Mouse (Mus musculus) gastrocnemius, adult 2 months (tissue): Measurements from ENCODE around the gene Nsd1. TPM values are rescaled to one million over a fixed set of nuclear protein-coding genes. Genes with fewer than 3 reads are reported as not detected.

Experiments used
- DNase-seq: peaks from one replicate; pipeline ENCODE4 v3.0.0; 2022
- H3K27ac ChIP-seq: fragments of 200-600 bp; 2 replicates; pipeline ENCODE4 v1.8.1; 2022; ENCODE audit warnings: mild to moderate bottlenecking
- H3K4me3 ChIP-seq: fragments of 200-600 bp; 2 replicates; pipeline ENCODE4 v1.8.1; 2022; ENCODE audit warnings: mild to moderate bottlenecking, moderate library complexity
- CTCF ChIP-seq: fragments of 200-600 bp; IDR thresholded peaks from 2 replicates; pipeline ENCODE4 v1.8.1; 2022; ENCODE audit warnings: antibody characterized with exemption, mild to moderate bottlenecking, moderate library complexity
- intact Hi-C: fragments of 180-260 bp; cut with DNase I; formaldehyde crosslinking; loops from one replicate; pipeline ENCODE4 v1.15.1; 2025
- total RNA-seq, 2 experiments: library from RNA; stranded (reverse); gene quantifications; 2 replicates each; pipeline ENCODE4 v1.2.3; 2021

The Nsd1 gene
- total RNA-seq, 2 experiments from 2014 or later, result 49.5 to 56.7 TPM

GRCm38 (mm10) chr13:55361145-55361544, 151.6 kb downstream of the Nsd1 start:
- TF ChIP-seq CTCF, result no peak
- H3K27ac ChIP-seq, result peak overlapping the region; percentile 94; the same call in 1 of the 2 replicates
- intact Hi-C loops, result no loop called here
- no peak for DNase-seq
- H3K4me3 ChIP-seq, result peak overlapping the region; percentile 82

- Histone ChIP-seq H3K27ac (peak overlapping the region; percentile 94), H3K4me3 (peak overlapping the region; percentile 82)
- intact Hi-C loops, result no loop called here
- peak; percentile 76 for DNase-seq
- TF ChIP-seq CTCF, result no peak
Observed at GRCm38 (mm10) chr13:55361974-55362452, 152.4 kb downstream of the Nsd1 start.

- intact Hi-C loops, result no loop called here
- Histone ChIP-seq H3K4me3 (peak within 1 kb of the TSS; percentile 82), H3K27ac (peak within 1 kb of the TSS; percentile 94)
- DNase-seq, result peak; percentile 97
- no peak for TF ChIP-seq CTCF
Observed at GRCm38 (mm10) chr13:55362453-55363060, 153.0 kb downstream of the Nsd1 start, which contains the start of gene Lman2. Gene Lman2, minus strand, starts transcription at chr13:55362783.

Other genes with a start within 250 kb of the Nsd1 start
- gene Hk3, start 188.4 kb upstream of the Nsd1 start, total RNA-seq, result under 1 TPM; 0.23 to 0.25 TPM
- 10 to 100 TPM; 12.9 to 13.4 TPM for gene Uimc1, start 109.5 kb upstream of the Nsd1 start, total RNA-seq
- 10 to 100 TPM; 12.1 to 14.2 TPM for gene Zfp346, start 104.5 kb upstream of the Nsd1 start, total RNA-seq
- gene Gm17617, start 76.2 kb upstream of the Nsd1 start, total RNA-seq, result not detected
- gene Fgfr4, start 57.1 kb upstream of the Nsd1 start, total RNA-seq, result 1 to 10 TPM; 2.1 to 2.3 TPM
- 10 to 100 TPM; 15.6 to 19.6 TPM for gene Prelid1, start 110.7 kb downstream of the Nsd1 start, total RNA-seq
- 10 to 100 TPM; 29.2 to 33.5 TPM for gene Rab24, start 112.2 kb downstream of the Nsd1 start, total RNA-seq
- gene Mxd3, start 120.0 kb downstream of the Nsd1 start, total RNA-seq, result not detected
- gene Lman2, start 153.0 kb downstream of the Nsd1 start, total RNA-seq, result 10 to 100 TPM; 36.7 to 42.3 TPM
- under 1 TPM in 1 of 2 experiments, not detected in 1; 0.20 TPM for gene Rgs14, start 159.9 kb downstream of the Nsd1 start, total RNA-seq
- not detected for gene Slc34a1, start 188.4 kb downstream of the Nsd1 start, total RNA-seq
- gene Pfn3, start 205.4 kb downstream of the Nsd1 start, total RNA-seq, result not detected
- gene F12, start 217.0 kb downstream of the Nsd1 start, total RNA-seq, result not detected
- gene Grk6, start 235.3 kb downstream of the Nsd1 start, total RNA-seq, result 1 to 10 TPM; 9.6 to 10.0 TPM